Mouse (Mus musculus) lung, postnatal 0 days (tissue): Measurements from ENCODE around the gene Mettl23.

ENCODE experiments used
- CTCF ChIP-seq: IDR thresholded peaks from 2 replicates; pipeline ENCODE4 v1.5.1; 2016; ENCODE audit warnings: antibody characterized with exemption, mild to moderate bottlenecking
- EP300 ChIP-seq: IDR thresholded peaks from 2 replicates; pipeline ENCODE4 v1.6.1; 2016; ENCODE audit warnings: antibody characterized with exemption, mild to moderate bottlenecking, control low read depth

DNA sequence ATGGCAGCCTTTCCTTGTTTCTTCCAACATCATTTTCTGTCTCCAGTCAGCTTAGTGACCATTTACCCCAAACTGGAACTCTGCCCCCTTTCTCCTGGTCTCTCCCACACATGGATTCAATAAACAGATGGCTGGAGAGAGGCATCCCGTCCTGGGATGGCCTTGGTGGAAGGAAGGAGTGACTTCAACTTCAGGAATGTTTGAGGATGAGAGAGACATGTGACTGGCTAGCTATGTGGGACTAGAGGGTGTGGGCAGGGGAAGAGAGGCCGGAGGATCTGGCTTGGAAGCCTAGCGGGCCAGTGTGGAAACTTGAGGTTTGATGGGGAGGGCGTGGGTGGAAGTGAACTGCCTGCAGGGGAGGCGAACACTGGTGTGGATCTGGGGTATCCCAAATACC, 26.3 kb upstream of the Mettl23 start:
- TF ChIP-seq CTCF (peak; percentile 13; the same call in 1 of the 2 replicates), EP300 (no peak)
